Mouse (Mus musculus) stomach, embryonic 16.5 days (tissue): ENCODE measurements around the gene Rbm34. TPM values are rescaled to one million over a fixed set of nuclear protein-coding genes. Genes with fewer than 3 reads are reported as not detected.

ENCODE experiments used
- ATAC-seq: fragments of 200-750 bp; cut with Nextera tagmentation; 2 replicates; pipeline ENCODE4 v1.8.0; 2017; ENCODE audit warnings: moderate number of reproducible peaks, moderate TSS enrichment; ENCODE audit not compliant: insufficient read depth, low FRiP score
- H3K27ac ChIP-seq: fragments of 300-500 bp; sonication (generic); 2 replicates; pipeline ENCODE4 v1.5.1; 2014; ENCODE audit warnings: low read length
- H3K27me3 ChIP-seq: fragments of 300-500 bp; sonication (generic); 2 replicates; pipeline ENCODE4 v1.6.1; 2014; ENCODE audit warnings: low read length, control low read depth, mixed read lengths; ENCODE audit not compliant: control insufficient read depth, insufficient read depth
- H3K36me3 ChIP-seq: fragments of 300-500 bp; sonication (generic); 2 replicates; pipeline ENCODE4 v1.6.1; 2014; ENCODE audit warnings: low read length; ENCODE audit not compliant: control insufficient read depth, insufficient read depth
- H3K4me1 ChIP-seq: fragments of 300-500 bp; sonication (generic); 2 replicates; pipeline ENCODE4 v1.6.1; 2014; ENCODE audit warnings: low read length, control low read depth, mixed read lengths; ENCODE audit not compliant: control insufficient read depth, insufficient read depth
- H3K4me2 ChIP-seq: fragments of 300-500 bp; sonication (generic); 2 replicates; pipeline ENCODE4 v1.6.1; 2014; ENCODE audit warnings: low read depth, low read length, mixed read lengths
- H3K4me3 ChIP-seq: fragments of 300-500 bp; sonication (generic); replicated peaks from 2 replicates; pipeline ENCODE4 v1.5.1; 2014; ENCODE audit warnings: mild to moderate bottlenecking, low read length
- H3K9ac ChIP-seq: fragments of 300-500 bp; sonication (generic); 2 replicates; pipeline ENCODE4 v1.6.1; 2014; ENCODE audit warnings: low read length
- H3K9me3 ChIP-seq: fragments of 300-500 bp; sonication (generic); replicated peaks from 2 replicates; pipeline ENCODE4 v1.6.1; 2016; ENCODE audit warnings: low read length, control low read depth; ENCODE audit not compliant: control insufficient read depth
- WGBS: fragments of 180-500 bp; shearing (Covaris S2); extraction: QIAGEN DNeasy Blood & Tissue Kit; methylation state at CpG from one replicate; pipeline ENCODE4 v1.1.7; 2014; 5-methylcytosine and 5-hydroxymethylcytosine counted together
- polyA plus RNA-seq: library from polyadenylated mRNA; unstranded; fragments of >200 nt; fragmentation: Nextera tagmentation; extraction: Ambion mirVana; gene quantifications from 2 replicates; pipeline ENCODE4 v1.2.1, GENCODE M21; 2015

Rbm34 gene
- 13.4 and 17.8 TPM in 2 replicates for polyA plus RNA-seq

- Histone ChIP-seq H3K9ac (peak within 1 kb of the TSS; percentile 85), H3K4me2 (peak within 1 kb of the TSS; percentile 88), H3K27me3 (no peaks in the 10 kb centered on the region), H3K27ac (peak within 1 kb of the TSS; percentile 87), H3K4me1 (peaks cover 4% of the 10 kb centered on the region; the same call in 1 of the 2 replicates), H3K9me3 (no peaks in the 10 kb centered on the region), H3K36me3 (0 out of 2 replicates have a peak, but pooled peaks cover 6% of the 10 kb centered on the region), H3K4me3 (peak within 1 kb of the TSS; percentile 80)
- under 1% methylated on average over 48 of the region's 50 CpGs for WGBS
- peak; percentile 97 for ATAC-seq
Measured at GRCm38 (mm10) chr8:126970579-126971313, at the start of gene Rbm34. Rbm34 (minus strand) TSS chr8:126971071.

GRCm38 (mm10) chr8:127011668-127012067 is 40.8 kb upstream of the Rbm34 start:
- ATAC-seq: no peak

GRCm38 (mm10) chr8:126994506-126994905 is 23.6 kb upstream of the Rbm34 start:
- Histone ChIP-seq H3K27ac (no peak overlapping the region), H3K4me2 (no peak overlapping the region), H3K4me3 (no peak overlapping the region), H3K4me1 (no peaks in the 10 kb centered on the region), H3K36me3 (no peaks in the 10 kb centered on the region), H3K9me3 (no peaks in the 10 kb centered on the region), H3K9ac (no peak overlapping the region), H3K27me3 (no peaks in the 10 kb centered on the region)
- no peak for ATAC-seq
- WGBS: 88% methylated on average over 1 of the region's 1 CpGs

More at GRCm38 (mm10) chr8:127011668-127012067, 40.8 kb upstream of the Rbm34 start:
- Histone ChIP-seq H3K9me3 (no peaks in the 10 kb centered on the region), H3K9ac (no peak overlapping the region), H3K4me1 (no peaks in the 10 kb centered on the region), H3K36me3 (no peaks in the 10 kb centered on the region), H3K27ac (no peak overlapping the region), H3K4me2 (no peak overlapping the region), H3K27me3 (no peaks in the 10 kb centered on the region), H3K4me3 (no peak overlapping the region)
- 62% methylated on average over 9 of the region's 9 CpGs for WGBS

- Histone ChIP-seq H3K4me3 (no peak overlapping the region), H3K27ac (no peak overlapping the region), H3K27me3 (no peaks in the 10 kb centered on the region), H3K36me3 (no peaks in the 10 kb centered on the region), H3K4me1 (no peaks in the 10 kb centered on the region), H3K9me3 (no peaks in the 10 kb centered on the region), H3K9ac (no peak overlapping the region), H3K4me2 (no peak overlapping the region)
- 76% methylated on average over 5 of the region's 5 CpGs for WGBS
- ATAC-seq: no peak
Measured at GRCm38 (mm10) chr8:126989363-126990153, 18.7 kb upstream of the Rbm34 start.

- no peaks in the 10 kb centered on the region for H3K36me3 ChIP-seq
- H3K4me3 ChIP-seq: no peak overlapping the region
- no peak overlapping the region for H3K27ac ChIP-seq
- H3K9ac ChIP-seq: no peak overlapping the region
- H3K27me3 ChIP-seq: no peaks in the 10 kb centered on the region
- H3K4me2 ChIP-seq: no peak overlapping the region
- H3K4me1 ChIP-seq: no peaks in the 10 kb centered on the region
- no peak for ATAC-seq
- 54% methylated on average over 16 of the region's 16 CpGs for WGBS
- no peaks in the 10 kb centered on the region for H3K9me3 ChIP-seq
Measured at GRCm38 (mm10) chr8:126988346-126989006, 17.6 kb upstream of the Rbm34 start.

GRCm38 (mm10) chr8:126986495-126986894 is 15.6 kb upstream of the Rbm34 start:
- 1% methylated on average over 12 of the region's 12 CpGs for WGBS
- peak; percentile 44; the same call in 1 of the 2 replicates for ATAC-seq

GRCm38 (mm10) chr8:126980046-126980445 is 9.2 kb upstream of the Rbm34 start:
- 56% methylated on average over 5 of the region's 5 CpGs for WGBS
- ATAC-seq: no peak
- Histone ChIP-seq H3K27ac (no peak overlapping the region), H3K4me2 (no peak overlapping the region), H3K36me3 (no peaks in the 10 kb centered on the region), H3K4me3 (no peak overlapping the region), H3K27me3 (peaks cover 3% of the 10 kb centered on the region; the same call in 1 of the 2 replicates), H3K9ac (no peak overlapping the region), H3K4me1 (no peaks in the 10 kb centered on the region), H3K9me3 (no peaks in the 10 kb centered on the region)

More at GRCm38 (mm10) chr8:126986495-126986894, 15.6 kb upstream of the Rbm34 start:
- Histone ChIP-seq H3K36me3 (no peaks in the 10 kb centered on the region), H3K27me3 (no peaks in the 10 kb centered on the region), H3K4me3 (no peak overlapping the region), H3K9ac (no peak overlapping the region), H3K4me1 (no peaks in the 10 kb centered on the region), H3K27ac (no peak overlapping the region), H3K9me3 (no peaks in the 10 kb centered on the region), H3K4me2 (peak overlapping the region; percentile 40; the same call in 1 of the 2 replicates)

- WGBS: 13% methylated on average over 27 of the region's 27 CpGs
- H3K36me3 ChIP-seq: no peaks in the 10 kb centered on the region
- H3K4me1 ChIP-seq: no peaks in the 10 kb centered on the region
- no peaks in the 10 kb centered on the region for H3K9me3 ChIP-seq
- ATAC-seq: no peak
- H3K4me3 ChIP-seq: peak overlapping the region; percentile 43
- no peak overlapping the region for H3K27ac ChIP-seq
- H3K9ac ChIP-seq: peak overlapping the region; percentile 27; the same call in 1 of the 2 replicates
- H3K4me2 ChIP-seq: peak overlapping the region; percentile 56
- peaks cover 3% of the 10 kb centered on the region; the same call in 1 of the 2 replicates for H3K27me3 ChIP-seq
Measured at GRCm38 (mm10) chr8:126979091-126979920, 8.4 kb upstream of the Rbm34 start.
